Mouse (Mus musculus): ENCODE results near the gene Rcor2. TPM values are rescaled to one million over a fixed set of nuclear protein-coding genes. Genes with fewer than 3 reads are reported as not detected.

Rcor2 gene
- polyA plus RNA-seq, 1 experiment = 1.8 TPM

DNA sequence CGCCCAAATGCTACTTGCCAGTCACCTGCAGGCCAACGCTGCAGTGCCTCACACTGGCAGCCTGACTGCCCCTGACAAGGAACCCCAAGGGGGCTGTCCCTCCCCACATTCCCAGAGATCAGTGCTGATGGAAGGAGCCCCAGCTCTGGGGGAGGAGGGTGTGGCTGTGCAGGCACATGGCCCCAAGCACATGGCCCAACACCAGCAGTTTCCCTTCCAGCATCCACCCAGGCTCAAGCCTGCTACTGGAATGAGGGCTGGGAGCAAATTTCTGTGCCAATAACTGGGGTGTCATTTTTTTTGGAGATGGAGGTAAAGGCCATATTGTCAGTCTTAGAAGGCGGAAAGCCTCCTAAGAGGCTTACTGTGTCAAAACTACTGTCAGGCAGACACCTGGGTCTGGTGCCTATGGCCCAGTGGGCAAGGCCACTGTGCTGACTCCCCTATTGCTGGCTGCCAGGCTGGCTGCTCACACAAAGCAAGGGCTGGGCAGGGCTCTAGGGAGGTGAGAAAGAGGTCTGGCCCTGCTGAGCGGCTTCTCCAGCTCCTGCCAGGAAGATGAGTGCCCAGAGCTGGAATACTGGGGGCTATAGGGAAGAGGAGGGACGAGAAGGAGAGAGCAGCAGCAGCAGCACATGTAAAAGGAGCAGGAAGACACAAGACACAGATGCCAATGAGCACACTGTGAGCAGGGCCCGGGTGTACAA lies 11.2 kb downstream of the Rcor2 start:
- Histone ChIP-seq H3K4me3 (ENCODE audit: extremely low read depth, insufficient read depth, insufficient read length) (no peak overlapping the region), H3K36me3 (ENCODE audit: control insufficient read depth, insufficient read depth, low read length) (peaks cover 64% of the 10 kb centered on the region), H3K4me1 (ENCODE audit: control insufficient read depth, insufficient read depth, insufficient read length) (no peaks in the 10 kb centered on the region), H3K27ac (ENCODE audit: insufficient read depth, low read length) (no peak overlapping the region), H3K27me3 (ENCODE audit: control insufficient read depth, insufficient read depth, low read length) (no peaks in the 10 kb centered on the region)
- DNase-seq (ENCODE audit: low read depth in 1 of 2, low spot score in 2 of 2) = no peak
- no peak for TF ChIP-seq CTCF (IDR thresholded peaks at IDR 0.05; ENCODE audit: extremely low read depth, insufficient read depth, insufficient read length, insufficient replicate concordance)
- no peak for TF ChIP-seq POLR2A (IDR thresholded peaks at IDR 0.05; ENCODE audit: low read depth, low read length)
- 86% methylated on average over 6 of the region's 6 CpGs for WGBS

DNA sequence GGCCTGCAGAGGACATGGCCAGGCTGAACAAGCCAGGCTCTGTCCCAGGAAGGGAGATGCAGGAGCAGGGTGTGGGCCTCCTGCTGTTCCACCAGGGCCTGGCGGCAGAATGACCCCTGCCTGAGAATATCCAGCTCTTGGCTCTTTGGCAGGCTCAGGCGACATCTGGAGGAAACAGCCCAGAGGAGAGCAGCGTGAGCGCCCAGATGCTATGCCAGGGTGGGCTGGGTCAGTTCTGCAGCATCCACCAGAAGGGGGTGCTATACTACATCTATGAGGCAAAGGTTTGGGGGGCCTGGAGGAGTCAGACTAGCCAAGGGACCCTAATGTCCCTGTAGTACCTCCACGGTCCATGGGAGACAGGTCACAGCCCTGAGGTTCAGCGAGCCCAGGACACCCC lies 12.0 kb downstream of the Rcor2 start:
- DNase-seq (ENCODE audit: low read depth in 1 of 2, low spot score in 2 of 2) = peak in 1 of 2 experiments; percentile 33
- Histone ChIP-seq H3K4me3 (ENCODE audit: extremely low read depth, insufficient read depth, insufficient read length) (no peak overlapping the region), H3K27me3 (ENCODE audit: control insufficient read depth, insufficient read depth, low read length) (no peaks in the 10 kb centered on the region), H3K4me1 (ENCODE audit: control insufficient read depth, insufficient read depth, insufficient read length) (no peaks in the 10 kb centered on the region), H3K36me3 (ENCODE audit: control insufficient read depth, insufficient read depth, low read length) (peaks cover 70% of the 10 kb centered on the region), H3K27ac (ENCODE audit: insufficient read depth, low read length) (no peak overlapping the region)
- WGBS = 73% methylated on average over 6 of the region's 6 CpGs
- TF ChIP-seq CTCF (IDR thresholded peaks at IDR 0.05; ENCODE audit: extremely low read depth, insufficient read depth, insufficient read length, insufficient replicate concordance) (peak; percentile 59; the same call in 1 of the 2 replicates), POLR2A (IDR thresholded peaks at IDR 0.05; ENCODE audit: low read depth, low read length) (no peak)

DNA sequence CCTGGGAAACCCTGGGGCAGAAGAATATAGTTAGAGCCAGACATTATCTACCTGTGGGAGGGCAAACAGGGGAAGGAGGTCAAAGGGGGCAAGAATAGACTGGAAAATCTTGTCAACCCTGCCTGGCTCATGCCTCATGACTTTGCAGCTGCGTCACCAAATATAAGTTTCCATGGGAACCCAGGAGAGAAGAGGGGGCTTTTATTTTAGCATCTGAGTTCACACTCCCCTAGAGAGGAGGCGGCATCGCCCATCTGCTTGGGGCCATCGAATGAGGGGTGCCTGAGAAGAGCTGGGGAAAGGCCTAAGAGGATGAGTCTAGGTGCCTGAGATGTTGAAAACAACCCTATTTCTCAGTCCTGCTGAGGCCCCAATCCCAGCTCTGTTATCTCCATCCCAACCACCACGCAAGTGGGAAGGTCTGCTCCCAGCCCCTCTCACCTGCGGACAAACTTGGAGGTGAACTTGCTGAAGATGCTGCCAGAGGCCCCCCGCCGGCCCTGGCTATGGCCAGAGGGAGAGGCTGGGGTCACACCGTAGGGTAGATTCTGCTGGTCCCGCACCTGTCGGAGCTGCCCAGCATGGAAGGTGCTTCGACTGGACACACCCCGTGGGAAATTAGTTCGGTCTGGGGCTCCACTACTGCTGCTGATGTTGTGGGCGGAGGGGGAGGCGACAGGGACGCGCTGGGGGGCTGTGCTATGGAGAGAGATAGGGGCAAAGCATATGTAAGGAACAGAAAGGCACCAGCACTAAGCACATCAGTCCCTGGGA lies 13.6 kb downstream of the Rcor2 start:
- DNase-seq (ENCODE audit: low read depth in 1 of 2, low spot score in 2 of 2) = no peak
- H3K4me1 ChIP-seq (ENCODE audit: control insufficient read depth, insufficient read depth, insufficient read length) = no peaks in the 10 kb centered on the region
- no peak overlapping the region for H3K4me3 ChIP-seq (ENCODE audit: extremely low read depth, insufficient read depth, insufficient read length)
- H3K27ac ChIP-seq (ENCODE audit: insufficient read depth, low read length) = no peak overlapping the region
- H3K27me3 ChIP-seq (ENCODE audit: control insufficient read depth, insufficient read depth, low read length) = no peaks in the 10 kb centered on the region
- 92% methylated on average over 18 of the region's 18 CpGs for WGBS
- TF ChIP-seq CTCF (IDR thresholded peaks at IDR 0.05; ENCODE audit: extremely low read depth, insufficient read depth, insufficient read length, insufficient replicate concordance) = no peak
- TF ChIP-seq POLR2A (IDR thresholded peaks at IDR 0.05; ENCODE audit: low read depth, low read length) = no peak
- H3K36me3 ChIP-seq (ENCODE audit: control insufficient read depth, insufficient read depth, low read length) = peaks cover 79% of the 10 kb centered on the region

- TF ChIP-seq CTCF (IDR thresholded peaks at IDR 0.05; ENCODE audit: extremely low read depth, insufficient read depth, insufficient read length, insufficient replicate concordance) = no peak
- TF ChIP-seq POLR2A (IDR thresholded peaks at IDR 0.05; ENCODE audit: low read depth, low read length) = no peak
- H3K27ac ChIP-seq (ENCODE audit: insufficient read depth, low read length) = no peak overlapping the region
- WGBS = 76% methylated on average over 12 of the region's 12 CpGs
- peaks cover 59% of the 10 kb centered on the region for H3K36me3 ChIP-seq (ENCODE audit: control insufficient read depth, insufficient read depth, low read length)
- no peaks in the 10 kb centered on the region for H3K4me1 ChIP-seq (ENCODE audit: control insufficient read depth, insufficient read depth, insufficient read length)
- no peaks in the 10 kb centered on the region for H3K27me3 ChIP-seq (ENCODE audit: control insufficient read depth, insufficient read depth, low read length)
- no peak overlapping the region for H3K4me3 ChIP-seq (ENCODE audit: extremely low read depth, insufficient read depth, insufficient read length)
- no peak for DNase-seq (ENCODE audit: low read depth in 1 of 2, low spot score in 2 of 2)
Measured at GRCm38 (mm10) chr19:7286563-7287315, 19.6 kb downstream of the Rcor2 start.

DNA sequence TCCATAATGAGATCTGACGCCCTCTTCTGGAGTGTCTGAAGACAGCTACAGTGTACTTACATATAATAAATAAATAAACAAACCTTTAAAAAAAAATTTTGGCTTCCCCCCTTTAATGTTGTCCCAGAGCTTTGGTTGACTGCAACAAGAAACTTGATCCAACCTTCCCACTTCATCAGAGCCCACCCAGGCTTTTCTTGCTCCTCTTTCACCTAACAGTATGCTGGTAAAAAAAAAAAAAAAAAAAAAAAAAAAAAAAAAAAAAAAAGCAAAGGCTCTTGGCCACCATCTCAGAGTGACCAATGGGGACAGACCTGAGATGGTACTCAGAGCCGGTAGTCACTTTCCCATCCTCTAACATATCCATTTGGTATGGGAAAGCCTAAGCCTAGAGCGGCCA lies 21.2 kb downstream of the Rcor2 start:
- DNase-seq (ENCODE audit: low read depth in 1 of 2, low spot score in 2 of 2) = no peak
- no peak overlapping the region for H3K27ac ChIP-seq (ENCODE audit: insufficient read depth, low read length)
- no peaks in the 10 kb centered on the region; the same call in 1 of the 2 replicates for H3K4me1 ChIP-seq (ENCODE audit: control insufficient read depth, insufficient read depth, insufficient read length)
- 94% methylated on average over 3 of the region's 3 CpGs for WGBS
- H3K4me3 ChIP-seq (ENCODE audit: extremely low read depth, insufficient read depth, insufficient read length) = no peak overlapping the region
- TF ChIP-seq POLR2A (IDR thresholded peaks at IDR 0.05; ENCODE audit: low read depth, low read length) (no peak), CTCF (IDR thresholded peaks at IDR 0.05; ENCODE audit: extremely low read depth, insufficient read depth, insufficient read length, insufficient replicate concordance) (no peak)
- H3K36me3 ChIP-seq (ENCODE audit: control insufficient read depth, insufficient read depth, low read length) = peaks cover 45% of the 10 kb centered on the region
- no peaks in the 10 kb centered on the region for H3K27me3 ChIP-seq (ENCODE audit: control insufficient read depth, insufficient read depth, low read length)

DNA sequence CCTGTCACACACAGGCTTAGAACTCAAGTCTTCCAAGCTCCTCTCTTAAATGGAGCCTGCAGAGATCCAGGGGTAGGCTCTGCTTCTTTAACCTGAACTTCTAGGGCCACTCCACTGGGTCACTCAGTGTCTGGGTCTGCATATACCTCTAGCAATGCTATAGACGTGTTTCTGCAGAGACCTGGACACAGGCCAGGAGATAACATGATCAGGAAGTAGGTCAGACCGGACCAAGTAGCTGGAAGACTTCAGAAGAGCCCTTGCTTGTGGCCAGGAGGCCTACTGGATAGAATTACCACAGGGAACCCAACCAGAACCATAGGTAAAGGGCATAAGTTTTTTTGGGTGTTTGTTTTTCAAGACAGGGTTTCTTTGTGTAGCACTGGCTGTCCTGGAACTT lies 22.6 kb downstream of the Rcor2 start:
- peaks cover 32% of the 10 kb centered on the region for H3K36me3 ChIP-seq (ENCODE audit: control insufficient read depth, insufficient read depth, low read length)
- 45% methylated on average over 2 of the region's 2 CpGs for WGBS
- TF ChIP-seq CTCF (IDR thresholded peaks at IDR 0.05; ENCODE audit: extremely low read depth, insufficient read depth, insufficient read length, insufficient replicate concordance) (no peak), POLR2A (IDR thresholded peaks at IDR 0.05; ENCODE audit: low read depth, low read length) (no peak)
- no peak for DNase-seq (ENCODE audit: low read depth in 1 of 2, low spot score in 2 of 2)
- H3K4me3 ChIP-seq (ENCODE audit: extremely low read depth, insufficient read depth, insufficient read length) = no peak overlapping the region
- peaks cover 7% of the 10 kb centered on the region; the same call in 1 of the 2 replicates for H3K4me1 ChIP-seq (ENCODE audit: control insufficient read depth, insufficient read depth, insufficient read length)
- H3K27ac ChIP-seq (ENCODE audit: insufficient read depth, low read length) = no peak overlapping the region
- H3K27me3 ChIP-seq (ENCODE audit: control insufficient read depth, insufficient read depth, low read length) = no peaks in the 10 kb centered on the region
